Mouse (Mus musculus): ENCODE data around the gene Tacc3. TPM values are rescaled to one million over a fixed set of nuclear protein-coding genes. Genes with fewer than 3 reads are reported as not detected.

Tacc3 gene
- polyA plus RNA-seq, 1 experiment from 2014 or later: 71.9 TPM

DNA sequence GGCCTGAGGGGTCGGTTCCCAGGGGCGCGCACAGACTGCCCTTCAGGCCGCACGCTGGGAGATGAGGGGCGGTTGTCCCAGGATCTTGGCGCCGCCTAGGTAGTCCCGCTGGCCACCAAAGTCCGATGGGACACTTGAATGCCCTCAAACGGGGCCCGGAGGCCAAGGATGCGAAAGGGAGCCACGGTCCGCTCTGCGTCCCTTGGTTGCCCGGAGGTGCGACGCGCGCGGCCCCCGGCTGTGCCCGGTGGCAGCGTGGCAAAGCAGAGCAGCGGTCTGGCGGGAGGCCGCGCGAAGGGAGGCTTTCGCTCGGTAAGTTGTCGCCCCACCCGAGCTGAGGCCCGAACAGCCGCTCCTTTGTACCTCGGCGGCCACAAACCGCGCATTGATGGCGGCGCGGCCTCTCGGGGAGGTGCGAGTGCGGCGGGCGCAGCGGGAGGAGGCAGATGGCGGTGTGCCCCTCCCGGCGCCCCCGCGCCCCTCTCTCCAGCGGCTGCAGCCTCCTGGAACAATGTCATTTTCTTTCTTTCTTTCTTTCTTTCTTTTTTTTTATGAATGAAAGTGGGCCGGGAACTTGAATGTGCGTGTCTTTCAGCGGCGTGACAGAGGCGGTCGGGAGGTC lies 65.2 kb downstream of the Tacc3 start:
- ATAC-seq: peak; percentile 13
- peak overlapping the region; percentile 73 for H3K4me3 ChIP-seq (replicated peaks; ENCODE audit: low read length)
- H3K27ac ChIP-seq (ENCODE audit: low read length): peak overlapping the region; percentile 53
- H3K27me3 ChIP-seq (replicated peaks; ENCODE audit: control insufficient read depth, insufficient read depth, low read length): no peaks in the 10 kb centered on the region
- peak overlapping the region; percentile 98 for H3K4me2 ChIP-seq (ENCODE audit: low read length)
- peak overlapping the region; percentile 89 for H3K9ac ChIP-seq (replicated peaks; ENCODE audit: low read depth, low read length)
- H3K4me1 ChIP-seq (replicated peaks; ENCODE audit: control insufficient read depth, insufficient read depth, low read length): peaks cover 45% of the 10 kb centered on the region
- H3K9me3 ChIP-seq (ENCODE audit: control insufficient read depth, low read length): no peaks in the 10 kb centered on the region
- H3K36me3 ChIP-seq (ENCODE audit: control insufficient read depth, insufficient read depth): no peaks in the 10 kb centered on the region
- under 1% methylated on average over 61 of the region's 61 CpGs for WGBS

DNA sequence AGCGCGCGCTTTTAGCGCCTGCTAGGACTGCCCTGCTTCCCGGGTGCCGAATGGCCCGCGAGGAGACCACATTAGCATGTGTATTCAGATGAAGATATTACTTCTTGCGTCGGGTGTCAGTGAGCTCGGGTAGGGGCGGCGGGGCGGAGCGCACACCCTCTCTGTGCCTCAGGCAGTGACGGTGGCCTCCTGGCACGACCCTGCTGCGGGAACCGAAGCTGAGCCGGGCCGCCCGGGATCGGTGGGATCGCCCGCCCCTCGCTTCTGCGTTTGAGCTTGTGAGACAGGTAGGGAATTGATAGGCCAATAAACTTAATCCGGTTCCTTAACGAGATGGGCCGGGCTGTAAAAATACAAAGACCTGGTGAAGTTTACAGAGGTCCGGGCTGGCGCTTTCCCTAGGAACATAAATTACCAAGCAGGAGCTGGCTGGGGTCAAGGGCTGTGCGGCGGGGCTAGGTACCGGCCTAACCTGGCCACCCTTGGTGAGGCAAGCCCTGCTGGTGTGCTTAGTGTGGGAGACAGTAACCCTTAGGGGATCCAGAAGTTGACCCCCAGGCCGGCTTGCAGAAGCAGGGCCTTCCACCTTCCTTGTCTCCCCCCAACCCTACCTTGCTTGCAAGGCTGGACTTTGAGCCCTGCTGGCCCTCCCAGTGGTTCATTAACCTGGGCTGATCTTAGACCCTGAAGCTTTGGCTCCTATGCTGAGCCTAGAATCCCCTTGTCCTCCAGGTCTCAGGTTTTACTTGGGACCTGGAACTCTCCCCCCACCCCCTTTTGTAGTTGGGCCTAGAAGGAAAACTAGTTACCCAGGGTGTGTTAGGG lies 65.9 kb downstream of the Tacc3 start:
- Histone ChIP-seq H3K9ac (replicated peaks; ENCODE audit: low read depth, low read length) (peak overlapping the region; percentile 89), H3K4me1 (replicated peaks; ENCODE audit: control insufficient read depth, insufficient read depth, low read length) (peaks cover 45% of the 10 kb centered on the region), H3K27ac (ENCODE audit: low read length) (no peak overlapping the region; the same call in 1 of the 2 replicates), H3K4me3 (replicated peaks; ENCODE audit: low read length) (peak overlapping the region; percentile 73), H3K9me3 (ENCODE audit: control insufficient read depth, low read length) (no peaks in the 10 kb centered on the region), H3K4me2 (ENCODE audit: low read length) (peak overlapping the region; percentile 98), H3K36me3 (ENCODE audit: control insufficient read depth, insufficient read depth) (no peaks in the 10 kb centered on the region), H3K27me3 (replicated peaks; ENCODE audit: control insufficient read depth, insufficient read depth, low read length) (no peaks in the 10 kb centered on the region)
- 2% methylated on average over 36 of the region's 36 CpGs for WGBS
- peak; percentile 54 for ATAC-seq

- 59% methylated on average over 7 of the region's 7 CpGs for WGBS
- Histone ChIP-seq H3K4me2 (ENCODE audit: low read length) (peak overlapping the region; percentile 98), H3K27ac (ENCODE audit: low read length) (no peak overlapping the region), H3K4me1 (replicated peaks; ENCODE audit: control insufficient read depth, insufficient read depth, low read length) (peaks cover 41% of the 10 kb centered on the region), H3K9ac (replicated peaks; ENCODE audit: low read depth, low read length) (0 out of 2 replicates have a peak overlapping the region, but pooled peaks have one; percentile 8), H3K9me3 (ENCODE audit: control insufficient read depth, low read length) (no peaks in the 10 kb centered on the region), H3K36me3 (ENCODE audit: control insufficient read depth, insufficient read depth) (no peaks in the 10 kb centered on the region), H3K4me3 (replicated peaks; ENCODE audit: low read length) (no peak overlapping the region), H3K27me3 (replicated peaks; ENCODE audit: control insufficient read depth, insufficient read depth, low read length) (no peaks in the 10 kb centered on the region)
- ATAC-seq: no peak
Observed at GRCm38 (mm10) chr5:33726081-33726647, 68.2 kb downstream of the Tacc3 start.

DNA sequence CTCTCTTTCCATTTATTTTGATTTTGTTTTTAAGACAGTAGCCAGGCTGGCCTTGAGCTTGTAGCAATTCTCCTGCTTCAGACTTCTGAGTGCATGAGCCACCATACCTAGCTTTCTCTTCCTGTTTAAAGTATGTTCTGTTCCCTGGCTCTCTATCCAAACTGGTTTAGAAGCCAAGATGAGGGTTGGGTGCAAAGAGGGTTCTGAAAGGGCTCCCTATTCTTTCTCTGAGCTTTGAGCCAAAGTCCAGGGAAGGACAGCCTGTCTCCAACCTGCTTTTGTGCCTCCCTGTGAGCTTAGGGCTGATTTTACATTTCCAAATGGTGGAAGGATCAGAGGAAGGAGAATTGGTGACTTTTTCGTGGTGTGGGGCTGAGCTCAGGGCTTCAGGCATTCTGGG lies 69.0 kb downstream of the Tacc3 start:
- 70% methylated on average over 1 of the region's 1 CpGs for WGBS
- Histone ChIP-seq H3K4me2 (ENCODE audit: low read length) (no peak overlapping the region), H3K9ac (replicated peaks; ENCODE audit: low read depth, low read length) (no peak overlapping the region), H3K27me3 (replicated peaks; ENCODE audit: control insufficient read depth, insufficient read depth, low read length) (no peaks in the 10 kb centered on the region), H3K27ac (ENCODE audit: low read length) (no peak overlapping the region), H3K4me1 (replicated peaks; ENCODE audit: control insufficient read depth, insufficient read depth, low read length) (peaks cover 36% of the 10 kb centered on the region), H3K9me3 (ENCODE audit: control insufficient read depth, low read length) (no peaks in the 10 kb centered on the region), H3K4me3 (replicated peaks; ENCODE audit: low read length) (no peak overlapping the region), H3K36me3 (ENCODE audit: control insufficient read depth, insufficient read depth) (no peaks in the 10 kb centered on the region)
- ATAC-seq: no peak

Other genes with a start within 250 kb of the Tacc3 start
- not detected in 2 replicates for gene Nkx1-1, start 224.2 kb upstream of the Tacc3 start, polyA plus RNA-seq (2015; fragmentation: Nextera tagmentation; extraction: Ambion mirVana)
- gene Fam53a, start 28.5 kb upstream of the Tacc3 start, polyA plus RNA-seq (2015; fragmentation: Nextera tagmentation; extraction: Ambion mirVana): 39.9 and 41.7 TPM in 2 replicates
- 0.60 and 0.98 TPM in 2 replicates for gene Gm9903, start 28.2 kb upstream of the Tacc3 start, polyA plus RNA-seq (2015; fragmentation: Nextera tagmentation; extraction: Ambion mirVana)
- 126 and 130 TPM in 2 replicates for gene Slbp, start 5.6 kb upstream of the Tacc3 start, polyA plus RNA-seq (2015; fragmentation: Nextera tagmentation; extraction: Ambion mirVana)
- gene Tmem129, start 288 bp downstream of the Tacc3 start, polyA plus RNA-seq (2015; fragmentation: Nextera tagmentation; extraction: Ambion mirVana): 35.4 and 39.1 TPM in 2 replicates
- 29.9 and 33.0 TPM in 2 replicates for gene Fgfr3, start 63.5 kb downstream of the Tacc3 start, polyA plus RNA-seq (2015; fragmentation: Nextera tagmentation; extraction: Ambion mirVana)
- gene Letm1, start 124.7 kb downstream of the Tacc3 start, polyA plus RNA-seq (2015; fragmentation: Nextera tagmentation; extraction: Ambion mirVana): 66.9 and 68.1 TPM in 2 replicates
- 89.8 and 92.6 TPM in 2 replicates for gene Nsd2, start 162.6 kb downstream of the Tacc3 start, polyA plus RNA-seq (2015; fragmentation: Nextera tagmentation; extraction: Ambion mirVana)

Measured in forebrain, embryonic 16.5 days (tissue).